Mouse (Mus musculus): ENCODE results near the gene Bpifb2.

The Bpifb2 gene

GRCm38 (mm10) chr2:153933311-153933710, 58.5 kb downstream of the Bpifb2 start:
- no peak for DNase-seq

- no peak for DNase-seq
These were observed 60.5 kb downstream of the Bpifb2 start for GRCm38 (mm10) chr2:153935348-153935747.

GRCm38 (mm10) chr2:153937843-153938242, 63.0 kb downstream of the Bpifb2 start, which contains the start of gene Bpifb4:
Gene Bpifb4, plus strand, starts transcription at chr2:153938212.
- DNase-seq = no peak

- DNase-seq = peak; percentile 11 to 14
These were observed 68.7 kb downstream of the Bpifb2 start for GRCm38 (mm10) chr2:153943537-153943936.

- no peak for DNase-seq
These were observed 69.7 kb downstream of the Bpifb2 start for GRCm38 (mm10) chr2:153944567-153944966.

Data from lung, adult 18-20 months (tissue).